Mouse (Mus musculus) bone marrow macrophage, adult 2 months (primary cell): ENCODE data around the gene Mgea5.

Experiments used
- CTCF ChIP-seq: IDR thresholded peaks from 2 replicates; pipeline ENCODE4 v1.5.1; 2012; ENCODE audit warnings: low read depth, mild to moderate bottlenecking, low read length, moderate library complexity
- POLR2A ChIP-seq: IDR thresholded peaks from 2 replicates; pipeline ENCODE4 v1.6.1; 2012; ENCODE audit warnings: mild to moderate bottlenecking, low read depth, low read length, borderline replicate concordance

DNA sequence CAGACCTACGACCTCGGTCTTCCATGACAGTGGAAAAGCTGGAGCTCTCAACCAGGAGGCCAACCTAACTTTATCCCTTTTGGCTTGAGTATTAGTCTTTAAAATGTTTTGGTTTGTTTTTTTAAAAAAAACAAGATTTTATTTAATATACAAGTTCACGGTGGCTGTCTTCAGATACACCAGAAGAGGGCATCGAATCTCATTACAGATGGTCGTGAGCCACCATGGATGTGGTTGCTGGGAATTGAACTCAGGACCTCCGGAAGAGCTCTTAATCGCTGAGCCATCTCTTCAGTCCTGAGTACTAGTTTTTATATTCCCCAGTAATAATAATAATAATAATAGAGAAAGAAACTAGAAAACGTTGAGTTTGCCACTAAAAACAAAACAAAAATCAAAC lies 2.0 kb downstream of the Mgea5 start:
- TF ChIP-seq CTCF, result no peak
- no peak for TF ChIP-seq POLR2A
